Mouse (Mus musculus) embryo, embryonic 11.5 days (tissue): Measurements from ENCODE around the gene Olfr374.
"Not testable (repeated sequence)": the region's sequence is repeated elsewhere in the genome, so short reads cannot be mapped to it uniquely, and the experiment has no call there.

Experiments used
- DNase-seq: peaks from one replicate; pipeline ENCODE4 v3.0.0-alpha.2; 2012; ENCODE audit warnings: low read depth, low spot score

The Olfr374 gene

DNA sequence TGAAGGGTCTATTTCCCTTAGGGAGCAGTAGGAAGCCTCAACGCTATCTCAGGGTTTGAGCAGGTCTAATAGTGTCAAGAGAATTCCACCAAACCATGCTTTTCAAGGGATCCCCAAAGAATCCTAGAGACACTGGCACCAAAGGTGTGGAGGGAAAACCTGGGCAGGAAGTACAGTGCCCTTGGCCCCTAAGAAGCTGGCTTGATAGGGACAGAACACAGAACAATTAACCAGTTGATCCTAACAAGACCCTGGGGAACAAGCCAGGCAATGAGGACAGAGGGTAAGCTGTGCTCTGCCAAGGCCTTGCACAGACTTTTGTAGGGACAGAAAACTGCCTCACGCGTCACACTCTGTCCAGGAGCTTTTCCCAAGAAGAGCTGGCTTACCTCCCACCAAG lies at the start of gene Olfr374:
Gene Olfr374, plus strand, starts transcription at position 301 of the 400 bp plus-strand sequence.
- DNase-seq, result no peak

DNA sequence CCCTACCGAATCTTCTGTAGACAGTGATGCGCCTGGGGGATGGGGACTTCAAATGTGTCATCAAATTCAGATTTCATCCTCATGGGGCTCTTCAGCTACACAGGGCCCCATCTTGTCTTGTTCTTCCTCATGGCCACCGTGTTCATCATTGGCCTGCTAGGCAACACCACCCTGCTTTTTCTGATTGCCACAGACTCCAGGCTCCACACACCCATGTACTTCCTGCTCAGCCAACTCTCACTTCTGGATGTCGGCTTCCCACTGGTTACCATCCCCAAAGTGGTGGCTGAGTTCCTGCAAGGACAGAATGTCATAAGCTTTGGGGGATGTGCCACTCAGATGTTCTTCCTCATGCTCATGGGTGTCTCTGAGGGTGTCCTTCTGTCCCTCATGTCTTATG lies 49.2 kb upstream of the Olfr374 start:
- not testable (repeated sequence) for DNase-seq

DNA sequence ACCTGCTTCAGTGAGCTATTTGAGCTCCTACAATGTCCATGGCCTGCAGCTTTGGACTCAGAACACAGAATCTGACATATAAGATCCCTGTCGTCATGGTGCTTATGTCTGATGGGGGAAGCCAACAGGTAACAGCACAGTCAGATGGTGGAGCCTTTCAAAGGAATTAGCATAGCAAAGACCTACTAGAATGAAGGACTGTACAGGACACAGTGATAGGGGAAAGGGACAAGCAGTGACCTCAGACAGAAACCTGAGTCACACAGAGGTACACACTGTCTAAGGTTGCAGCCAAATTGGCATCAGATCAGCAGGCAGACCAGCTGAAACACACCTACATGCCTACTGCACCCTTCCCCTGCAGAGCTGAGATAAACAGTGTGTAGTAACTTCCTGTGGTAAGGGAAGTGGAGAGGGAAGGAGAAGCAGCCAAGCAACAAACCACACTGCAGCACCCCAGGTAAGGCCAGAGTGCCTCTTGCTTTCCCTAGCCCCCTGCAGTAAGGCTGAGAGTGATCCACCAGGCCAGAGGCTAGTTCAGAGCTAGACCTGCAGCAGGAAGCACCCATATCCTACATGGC lies 39.9 kb upstream of the Olfr374 start:
- DNase-seq, result not testable (repeated sequence)

DNA sequence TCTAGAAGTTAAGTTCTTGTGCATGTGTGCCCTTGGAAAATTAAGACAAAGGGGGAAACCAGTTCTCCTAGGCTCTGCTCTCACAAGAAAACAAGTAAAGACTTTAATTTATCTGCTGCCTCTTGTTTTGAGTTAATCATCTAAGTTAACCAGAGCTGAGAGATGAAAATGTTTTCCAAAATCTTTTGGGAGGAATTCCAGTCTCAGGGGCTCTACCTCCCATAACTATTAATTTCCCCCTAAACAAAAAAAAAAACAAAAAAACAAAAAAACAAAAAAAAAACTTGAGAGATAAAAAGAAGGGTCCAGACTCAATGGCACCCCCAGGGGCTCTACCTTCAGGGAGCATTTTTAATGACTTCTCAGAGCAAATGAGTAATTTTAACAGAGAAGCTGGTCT lies 24.0 kb upstream of the Olfr374 start, which contains the start of gene Olfr373:
Gene Olfr373, plus strand, starts transcription at position 301 of the 400 bp plus-strand sequence.
- not testable (repeated sequence) for DNase-seq

DNA sequence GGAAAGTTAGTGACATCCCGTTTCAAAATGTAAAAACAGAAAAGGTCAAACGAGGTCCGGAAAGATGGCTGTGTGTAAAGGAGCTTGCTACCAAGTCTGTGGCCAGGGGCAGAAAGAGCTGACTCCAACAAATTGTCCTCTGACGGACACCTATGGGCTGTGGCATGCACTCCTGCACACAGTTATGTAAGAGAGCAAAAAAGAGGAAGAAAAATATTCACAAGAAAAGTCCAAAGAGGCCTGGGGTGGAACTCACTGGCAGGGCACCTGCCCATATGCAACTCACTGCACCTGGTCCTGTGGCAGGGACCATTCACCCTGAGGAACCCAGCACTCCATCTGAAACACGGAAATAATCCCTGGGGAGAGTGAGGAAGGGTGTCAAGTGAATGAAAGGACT lies 22.1 kb upstream of the Olfr374 start:
- no peak for DNase-seq

DNA sequence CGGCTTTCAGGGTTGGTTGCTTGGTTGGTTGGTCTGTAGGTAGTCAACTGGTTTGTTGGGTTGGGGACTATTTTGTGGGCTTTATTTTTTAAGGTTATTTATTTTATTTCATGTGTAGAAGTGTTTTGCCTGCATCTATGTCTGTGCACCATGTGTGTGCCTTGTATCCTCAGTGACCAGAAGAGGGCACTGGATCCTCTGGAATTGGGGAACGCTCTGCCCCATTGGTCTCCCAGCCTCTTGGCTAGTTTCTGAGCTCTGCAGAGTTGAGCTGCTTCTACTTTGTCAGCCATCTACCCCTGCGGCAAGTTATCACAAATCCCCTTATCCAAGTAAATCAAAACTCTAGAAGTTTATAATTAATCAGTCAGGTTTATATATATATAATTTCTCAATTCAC lies 19.2 kb upstream of the Olfr374 start:
- not testable (repeated sequence) for DNase-seq

DNA sequence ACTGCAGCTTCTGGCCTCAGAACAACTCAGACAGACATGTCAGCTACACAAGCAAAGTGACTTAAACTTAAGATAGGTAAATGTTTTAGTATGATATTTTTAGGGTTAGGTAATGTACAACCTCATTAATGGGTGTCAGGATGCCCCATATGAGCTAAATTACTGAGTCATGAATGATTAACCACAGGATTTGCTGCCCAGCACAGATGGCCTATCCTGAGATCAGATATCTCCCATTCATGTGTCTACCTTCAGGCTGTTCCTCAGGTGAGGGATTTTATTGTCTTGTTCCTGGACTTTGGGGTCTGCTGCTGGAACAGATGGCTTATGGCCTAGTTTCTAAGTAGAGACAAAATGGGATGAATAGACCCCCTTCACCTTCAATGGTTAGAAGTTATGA lies 10.1 kb upstream of the Olfr374 start:
- not testable (repeated sequence) for DNase-seq

DNA sequence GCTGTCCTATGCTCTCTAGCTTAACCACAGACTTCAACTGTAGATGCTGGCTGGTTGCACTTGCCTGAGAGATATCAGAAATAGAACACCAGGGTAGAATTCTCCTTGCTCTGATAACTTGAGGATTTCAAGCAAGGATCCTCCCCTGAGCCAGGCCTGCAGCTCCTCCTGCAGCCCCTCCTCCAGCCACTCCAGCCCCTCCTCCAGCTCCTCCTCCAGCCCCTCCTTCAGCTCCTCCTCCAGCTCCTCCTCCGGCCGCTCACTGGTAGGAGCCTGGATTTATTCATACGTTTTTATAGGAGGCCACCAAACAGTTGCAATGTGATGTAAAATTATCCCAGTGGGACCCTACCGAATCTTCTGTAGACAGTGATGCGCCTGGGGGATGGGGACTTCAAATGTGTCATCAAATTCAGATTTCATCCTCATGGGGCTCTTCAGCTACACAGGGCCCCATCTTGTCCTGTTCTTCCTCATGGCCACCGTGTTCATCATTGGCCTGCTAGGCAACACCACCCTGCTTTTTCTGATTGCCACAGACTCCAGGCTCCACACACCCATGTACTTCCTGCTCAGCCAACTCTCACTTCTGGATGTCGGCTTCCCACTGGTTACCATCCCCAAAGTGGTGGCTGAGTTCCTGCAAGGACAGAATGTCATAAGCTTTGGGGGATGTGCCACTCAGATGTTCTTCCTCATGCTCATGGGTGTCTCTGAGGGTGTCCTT lies 7.3 kb upstream of the Olfr374 start:
- not testable (repeated sequence) for DNase-seq

DNA sequence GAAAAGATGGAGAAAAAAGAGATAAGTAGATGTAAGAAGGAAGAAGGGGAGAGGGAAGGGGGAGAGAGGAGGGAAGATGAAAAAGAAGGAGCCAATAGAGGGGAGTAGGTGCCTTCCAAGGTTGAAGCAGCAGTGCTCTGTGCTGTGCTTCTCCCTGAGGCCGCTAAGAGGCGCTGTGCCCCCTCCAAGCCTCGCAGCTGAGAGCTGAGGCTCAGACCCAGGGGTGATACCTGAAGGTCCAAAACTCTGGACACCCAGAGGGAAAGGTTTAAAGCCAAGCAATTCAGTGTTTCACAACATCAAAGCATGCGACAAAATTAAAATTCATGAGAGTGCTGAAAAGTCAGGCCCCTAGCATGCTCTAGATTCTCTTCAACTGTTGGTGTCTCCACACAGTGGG lies 1.7 kb upstream of the Olfr374 start:
- DNase-seq, result no peak

DNA sequence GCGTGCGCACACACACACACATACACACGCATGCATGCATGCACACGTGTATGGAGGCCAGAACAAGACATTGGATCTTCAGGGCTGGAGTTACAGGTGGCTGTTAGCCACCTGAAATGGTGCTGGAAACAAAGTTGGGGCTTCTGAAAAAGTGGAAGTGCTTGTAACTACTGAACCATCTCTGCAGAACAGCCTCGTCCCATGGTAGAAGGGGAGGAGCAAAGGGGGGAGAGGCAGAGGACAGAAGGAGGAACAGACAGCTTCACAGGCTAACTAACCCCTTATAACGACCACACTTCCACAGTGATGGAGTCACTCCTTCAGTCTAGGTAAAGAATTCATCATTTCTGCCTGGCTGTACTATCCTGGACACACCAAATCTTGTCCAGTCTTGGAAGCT lies 4.0 kb downstream of the Olfr374 start:
- no peak for DNase-seq

DNA sequence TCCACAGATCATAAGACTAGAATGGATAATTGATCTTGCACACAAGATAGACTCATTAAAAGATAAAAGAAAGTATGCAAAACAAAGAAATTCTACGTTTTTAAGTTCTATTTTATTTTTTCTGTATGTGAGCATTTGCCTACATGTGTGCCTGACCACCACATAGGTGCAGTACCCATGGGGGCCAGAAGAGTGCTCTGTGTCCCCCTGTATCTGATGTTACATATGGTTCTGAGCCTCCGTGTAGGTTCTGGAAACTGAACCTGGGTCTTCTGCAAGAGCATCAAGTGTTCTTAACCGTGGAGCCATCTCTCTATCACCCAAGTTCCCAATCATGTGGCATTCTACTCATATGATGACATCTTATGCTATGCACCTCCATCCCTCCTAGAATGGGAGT lies 5.6 kb downstream of the Olfr374 start:
- no peak for DNase-seq

DNA sequence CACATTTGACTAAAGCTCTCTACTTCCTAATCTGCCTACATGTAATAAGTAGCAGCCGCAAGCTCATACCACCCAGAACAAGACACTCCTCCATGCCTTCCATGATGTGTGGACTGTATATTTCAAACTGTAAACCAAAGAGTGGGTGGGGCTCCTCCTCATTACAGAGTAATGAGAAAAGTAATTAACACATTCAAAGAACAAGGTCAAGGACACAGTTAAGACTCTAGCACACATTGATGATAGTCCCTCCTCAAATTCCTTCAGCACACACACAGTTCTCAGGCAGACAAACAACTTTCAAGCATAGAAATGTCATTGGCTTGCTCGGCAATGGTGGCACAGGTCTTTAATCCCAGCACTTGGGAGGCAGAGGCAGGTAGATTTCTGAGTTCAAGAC lies 8.4 kb downstream of the Olfr374 start:
- no peak for DNase-seq

DNA sequence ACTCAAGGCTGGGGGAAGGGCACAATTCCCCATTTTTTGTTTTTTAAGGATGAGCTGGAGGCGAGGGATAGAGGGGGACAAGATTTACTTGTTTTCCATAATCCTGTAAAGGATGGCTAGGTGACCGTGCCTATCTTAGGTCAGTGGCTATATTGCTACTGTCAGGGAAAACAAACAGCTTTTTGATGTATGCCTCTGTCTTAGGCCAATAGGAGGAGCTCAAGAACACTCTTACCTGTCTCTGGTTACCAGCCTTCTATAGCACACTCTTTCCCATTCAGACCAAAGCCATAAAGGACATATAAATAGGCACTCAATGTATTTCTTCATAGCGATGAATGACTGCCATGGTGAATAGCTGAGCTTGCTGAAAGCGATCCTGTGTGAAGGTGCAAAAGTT lies 11.8 kb downstream of the Olfr374 start:
- no peak for DNase-seq

DNA sequence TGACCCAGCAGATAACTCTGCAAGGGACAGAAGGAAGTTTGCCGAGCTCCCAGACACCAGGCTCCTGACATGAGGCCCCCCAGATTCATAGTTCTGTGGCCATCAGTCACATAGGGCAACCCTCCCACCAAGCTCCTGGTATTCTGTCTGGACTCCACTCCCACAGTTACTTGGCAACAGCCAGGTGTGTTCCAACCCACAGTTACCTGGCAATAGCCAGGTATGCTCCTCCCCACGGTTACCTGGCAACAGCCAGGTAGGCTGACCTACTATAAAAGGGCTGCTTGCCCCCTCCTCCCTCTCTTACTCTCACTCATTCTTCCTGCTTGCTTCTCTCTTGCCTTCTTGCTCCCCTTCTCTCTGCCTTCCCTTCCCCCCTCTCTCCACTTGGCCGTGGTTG lies 14.6 kb downstream of the Olfr374 start:
- not testable (repeated sequence) for DNase-seq

DNA sequence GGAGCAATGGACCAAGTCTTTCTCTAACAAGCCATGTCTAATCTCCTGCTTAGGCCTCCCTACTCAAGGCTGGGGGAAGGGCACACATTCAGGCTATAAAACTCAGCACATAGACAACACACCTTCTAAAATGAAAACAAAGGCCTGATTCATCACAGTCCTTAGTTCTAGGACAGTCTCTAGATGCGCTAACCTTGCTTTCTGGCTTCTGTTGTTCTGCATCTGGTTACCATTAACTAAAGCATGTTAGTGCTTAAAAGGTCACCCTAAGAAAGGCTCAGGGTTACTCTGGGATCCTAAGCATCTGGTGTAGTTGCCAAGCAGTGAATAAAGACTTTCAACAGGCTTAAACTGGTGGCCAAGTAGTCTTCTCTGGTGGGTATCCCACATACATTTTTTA lies 15.2 kb downstream of the Olfr374 start:
- no peak for DNase-seq

DNA sequence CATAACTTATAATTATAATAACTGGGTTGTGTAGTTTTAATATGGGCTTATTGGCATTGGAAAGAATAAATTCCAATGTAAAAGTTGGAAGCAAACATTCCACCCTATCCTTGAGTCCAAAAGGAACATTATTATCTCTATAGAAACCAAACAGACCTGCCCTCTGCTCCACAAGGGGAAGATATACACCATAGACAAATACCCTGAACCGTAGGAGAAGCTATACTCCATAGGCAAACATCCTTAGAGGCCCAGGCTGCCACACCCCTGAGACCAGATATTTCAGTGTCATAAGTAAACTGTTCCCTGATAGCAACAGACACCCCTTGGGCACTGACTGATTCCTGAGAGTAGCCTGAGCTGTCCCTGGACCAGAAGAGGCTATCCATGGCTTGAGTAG lies 21.0 kb downstream of the Olfr374 start:
- DNase-seq, result no peak

DNA sequence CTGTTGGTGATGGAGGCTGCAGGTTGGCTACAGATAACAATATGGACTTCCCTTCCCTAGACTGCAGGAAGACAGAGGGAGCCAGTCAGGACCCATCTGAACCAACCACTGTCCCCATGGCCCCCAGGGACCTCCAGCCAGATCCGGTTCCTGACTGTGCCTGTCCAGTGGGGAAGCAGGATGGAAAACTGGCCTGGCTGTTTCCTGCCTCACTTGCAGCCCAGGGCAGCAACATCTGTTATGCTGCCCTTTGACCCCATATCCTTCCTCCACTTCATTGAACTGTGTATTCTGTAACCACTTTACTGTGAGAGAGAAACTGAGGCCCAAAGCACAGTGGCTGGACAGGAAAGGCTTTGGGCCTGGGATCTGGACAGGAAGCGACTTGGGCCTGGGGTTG lies 24.4 kb downstream of the Olfr374 start:
- no peak for DNase-seq

DNA sequence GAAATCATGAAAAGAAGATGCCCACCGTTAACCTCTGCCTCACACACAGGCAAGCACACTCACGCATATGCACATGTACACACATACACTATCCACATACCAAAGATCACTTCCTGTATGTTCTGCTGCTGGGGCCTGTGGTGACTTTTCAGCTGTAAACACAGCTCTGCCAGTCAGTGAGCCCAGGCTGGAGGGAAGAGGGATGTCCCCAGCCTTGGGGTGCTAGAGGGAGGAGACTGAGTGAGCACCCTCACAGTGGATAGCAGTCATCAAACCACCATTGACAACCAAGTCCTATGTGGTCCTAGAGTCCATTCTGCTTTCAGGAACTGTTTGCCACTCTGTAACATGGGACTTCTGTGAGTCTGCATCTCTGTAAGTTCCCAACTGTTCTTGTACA lies 25.1 kb downstream of the Olfr374 start:
- DNase-seq, result no peak

DNA sequence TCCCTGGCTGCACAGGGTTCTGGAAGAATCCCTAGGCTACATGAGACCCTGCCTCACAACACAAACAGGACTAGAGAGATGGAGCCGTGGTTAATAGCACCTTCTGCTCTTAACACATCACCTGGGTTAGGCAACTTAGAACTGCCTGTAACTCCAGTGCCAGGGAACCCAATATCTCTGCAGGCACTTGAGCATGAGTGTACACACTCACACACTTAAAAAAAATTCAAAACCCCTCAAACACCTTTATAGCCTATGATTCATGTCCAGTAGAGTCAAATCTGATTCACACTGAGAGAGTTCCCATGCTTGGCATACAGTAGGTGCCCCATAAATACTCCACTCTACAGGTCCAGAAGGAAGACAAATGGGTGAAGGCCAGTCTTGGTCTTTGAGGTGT lies 25.6 kb downstream of the Olfr374 start:
- DNase-seq, result no peak

DNA sequence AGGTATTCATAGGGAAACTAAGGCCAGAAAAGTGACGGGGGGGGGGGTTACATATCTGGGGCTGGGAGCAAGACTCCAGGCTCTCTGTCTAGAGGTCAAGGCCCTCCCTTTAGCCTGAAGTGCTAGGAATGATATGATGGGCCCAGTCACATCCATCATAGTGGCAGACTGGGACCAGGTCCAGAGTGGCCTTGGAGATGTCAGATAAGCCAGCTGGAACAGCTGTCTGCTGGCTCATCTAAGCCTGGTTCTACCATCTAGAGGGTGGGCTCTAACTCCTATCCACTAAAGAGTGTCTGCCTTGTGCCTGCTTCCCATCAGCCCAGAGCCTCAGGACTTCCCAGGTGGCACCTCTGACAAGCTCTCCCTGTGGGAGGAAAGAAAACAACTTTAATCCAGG lies 26.1 kb downstream of the Olfr374 start:
- no peak for DNase-seq

DNA sequence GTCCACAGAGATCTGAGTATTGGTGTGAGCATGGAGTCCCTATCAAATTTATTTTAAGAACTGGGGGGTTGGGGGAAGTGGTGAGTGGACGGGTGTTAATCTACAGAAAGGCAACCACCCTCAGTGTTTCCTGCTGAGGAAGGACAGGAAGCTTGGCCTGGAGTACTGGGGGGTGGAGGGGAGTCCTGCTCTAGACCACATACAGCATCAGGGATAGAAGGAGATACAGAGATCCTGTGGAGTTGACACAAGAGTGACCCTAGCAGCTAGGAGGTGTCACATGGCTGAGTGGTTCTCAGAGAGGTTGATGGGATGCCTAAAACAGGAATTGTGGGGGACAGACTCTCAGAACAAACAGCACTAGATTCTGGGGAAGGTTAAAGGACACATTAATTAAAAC lies 26.7 kb downstream of the Olfr374 start:
- DNase-seq, result no peak

DNA sequence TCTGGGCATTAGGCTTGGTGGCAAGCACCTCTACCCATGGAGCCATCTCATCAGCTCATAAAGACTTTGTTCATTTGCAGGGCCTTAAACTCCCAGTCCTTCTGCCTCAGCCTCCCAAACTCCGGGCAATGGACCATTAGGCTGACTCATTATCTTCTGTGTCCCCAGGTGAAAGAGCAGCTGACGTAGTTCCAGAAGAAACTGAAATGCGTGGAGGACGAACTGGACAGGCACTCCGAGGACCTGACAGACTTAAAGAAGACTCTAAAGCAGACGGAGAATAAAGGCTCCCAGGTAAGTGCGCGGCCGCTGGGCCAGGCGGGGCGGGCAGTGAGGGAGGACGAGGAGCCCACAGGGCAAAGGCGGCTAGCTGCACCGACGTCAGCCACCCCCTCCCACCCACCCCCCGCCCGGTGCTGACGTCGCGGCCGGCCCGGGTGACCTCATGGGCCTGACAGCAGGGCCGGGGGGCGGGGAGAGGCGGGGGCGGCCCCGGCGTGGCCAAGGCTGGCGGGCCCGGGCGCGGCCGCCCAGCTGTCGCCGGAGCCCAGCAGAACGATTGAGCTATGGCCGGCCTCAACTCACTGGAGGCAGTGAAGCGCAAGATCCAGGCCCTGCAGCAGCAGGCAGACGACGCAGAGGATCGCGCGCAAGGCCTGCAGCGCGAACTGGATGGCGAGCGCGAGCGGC lies 28.1 kb downstream of the Olfr374 start, which contains the start of gene Tpm4:
Gene Tpm4, plus strand, starts transcription at position 220 of the 690 bp plus-strand sequence.
- peak; percentile 62 for DNase-seq
